Comparison of ENCODE assay signal across 8 mouse cellular contexts in the genomic region with DNA sequence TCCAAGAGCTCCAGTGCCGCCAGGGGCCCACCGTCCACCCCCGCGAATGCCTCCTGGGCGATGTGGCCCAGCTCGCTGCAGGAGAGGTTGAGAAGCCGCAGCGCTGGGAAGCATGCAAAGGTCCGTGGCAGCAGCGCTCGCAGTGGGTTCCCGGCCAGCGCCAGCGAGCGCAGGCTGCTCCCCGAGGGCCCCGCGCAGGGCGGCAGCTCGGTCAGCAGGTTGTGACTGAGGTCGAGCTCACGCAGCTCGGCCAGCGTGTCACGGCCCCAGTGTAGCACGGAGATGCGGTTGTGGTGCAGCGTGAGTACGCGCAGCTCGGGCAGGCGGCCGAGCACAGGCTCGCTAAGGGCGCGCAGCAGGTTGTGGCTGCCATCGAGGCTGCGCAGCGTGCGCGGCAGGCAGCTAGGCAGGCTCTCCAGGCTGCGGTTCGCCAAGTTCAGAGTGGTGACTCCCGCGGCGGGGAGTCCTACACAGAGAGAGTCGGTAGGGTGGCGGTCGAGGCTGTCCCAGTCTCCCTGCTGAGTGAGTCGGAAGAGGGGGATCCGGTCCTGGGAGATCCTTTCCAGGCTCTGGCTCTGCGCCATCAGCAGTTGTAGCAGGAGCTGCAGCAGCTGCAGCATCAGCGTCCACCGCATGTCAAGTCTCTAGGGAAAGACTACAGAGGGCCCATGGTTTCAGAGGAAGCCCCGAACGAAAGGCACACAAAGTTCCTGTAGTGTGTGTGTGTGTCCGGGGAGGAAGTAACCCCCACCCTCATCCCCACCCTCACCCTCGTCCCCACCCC. TPM values are rescaled to one million over a fixed set of nuclear protein-coding genes. Genes with fewer than 3 reads are reported as not detected.
DNase-seq lines count a peak whose midpoint lies in the region; ATAC-seq and TF ChIP-seq lines count a peak whose summit lies in the region.

No protein-coding gene starts in this region.

- dilution Hi-C loops in CH12.LX (cut with MboI; ENCODE audit: extremely low pct_ligation_motif_present, extremely low pct_unique_long_range_greater_than_20kb, low sequenced_read_pairs): no loop called here

- TF ChIP-seq EP300 in heart, adult 2 months (IDR thresholded peaks at IDR 0.05; ENCODE audit: insufficient read depth, low read depth, low read length): no peak
- TF ChIP-seq EP300 in CH12.LX (IDR thresholded peaks at IDR 0.05; ENCODE audit: low read length): no peak

- no peaks in the 10 kb centered on the region for H3K4me1 ChIP-seq in heart, adult 2 months (ENCODE audit: control insufficient read depth, insufficient read depth, low read length)
- H3K4me1 ChIP-seq in CH12.LX (ENCODE audit: control insufficient read depth in 1 of 2, insufficient read depth in 2 of 2): peaks cover 5 to 7% of the 10 kb centered on the region in 2 experiments; a peak in 3 of 4 replicates
- no peaks in the 10 kb centered on the region for H3K4me1 ChIP-seq in cortical plate, adult 2 months (ENCODE audit: control insufficient read depth, insufficient read depth, low read length)
- peaks cover 7% of the 10 kb centered on the region for H3K4me1 ChIP-seq in heart, embryonic 16.5 days (ENCODE audit: control insufficient read depth, insufficient read depth, low read length)
- peaks cover 29% of the 10 kb centered on the region for H3K4me1 ChIP-seq in limb, embryonic 10.5 days
- 0 out of 2 replicates have a peak, but pooled peaks cover 3% of the 10 kb centered on the region for H3K4me1 ChIP-seq in midbrain, postnatal 0 days (ENCODE audit: insufficient read depth, low read length)

- in situ Hi-C loops in CH12.LX (cut with MboI; ENCODE audit: low pct_ligation_motif_present, low pct_unique_long_range_greater_than_20kb, low sequenced_read_pairs): no loop called here

- H3K27me3 ChIP-seq in heart, adult 2 months (ENCODE audit: control insufficient read depth, insufficient read depth, low read length): peaks cover 9% of the 10 kb centered on the region
- H3K27me3 ChIP-seq in CH12.LX (replicated peaks): peaks cover 75% of the 10 kb centered on the region
- peaks cover 49% of the 10 kb centered on the region for H3K27me3 ChIP-seq in heart, embryonic 16.5 days (ENCODE audit: control insufficient read depth, insufficient read depth, low read length)
- peaks cover 58% of the 10 kb centered on the region for H3K27me3 ChIP-seq in limb, embryonic 10.5 days (ENCODE audit: low read depth, poor library complexity, severe bottlenecking)
- peaks cover 31% of the 10 kb centered on the region for H3K27me3 ChIP-seq in midbrain, postnatal 0 days (ENCODE audit: insufficient read depth, low read length)

- H3K9ac ChIP-seq in heart, adult 2 months (ENCODE audit: low read depth, low read length): peak overlapping the region; percentile 36
- no peak overlapping the region for H3K9ac ChIP-seq in CH12.LX (ENCODE audit: insufficient read depth, low read depth)
- peak overlapping the region; percentile 62 for H3K9ac ChIP-seq in heart, embryonic 16.5 days (ENCODE audit: low read length)
- peak overlapping the region; percentile 55 for H3K9ac ChIP-seq in midbrain, postnatal 0 days (replicated peaks; ENCODE audit: low read length, poor library complexity, severe bottlenecking)

- no peak overlapping the region for H3K27ac ChIP-seq in heart, adult 2 months
- no peak overlapping the region for H3K27ac ChIP-seq in CH12.LX (ENCODE audit: insufficient read depth, low read depth)
- H3K27ac ChIP-seq in cortical plate, adult 2 months (ENCODE audit: insufficient read depth, low read length): no peak overlapping the region
- no peak overlapping the region for H3K27ac ChIP-seq in heart, embryonic 16.5 days (ENCODE audit: low read length)
- peak overlapping the region; percentile 62 for H3K27ac ChIP-seq in limb, embryonic 10.5 days
- H3K27ac ChIP-seq in midbrain, postnatal 0 days (ENCODE audit: low read depth, low read length): no peak overlapping the region

- TF ChIP-seq RAD21 in CH12.LX (IDR thresholded peaks at IDR 0.05; ENCODE audit: low read depth, low read length): no peak

- H3K4me3 ChIP-seq in heart, adult 2 months: peak overlapping the region; percentile 34
- H3K4me3 ChIP-seq in CH12.LX (replicated peaks in 1 of 3; ENCODE audit: low read depth in 2 of 3, low read length in 2 of 3, poor library complexity in 1 of 3): peak overlapping the region in 2 of 3 experiments; percentile 24 to 49
- H3K4me3 ChIP-seq in cortical plate, adult 2 months (ENCODE audit: insufficient read depth, low read length): peak overlapping the region; percentile 44
- H3K4me3 ChIP-seq in heart, embryonic 16.5 days (ENCODE audit: low read length): peak overlapping the region; percentile 61
- H3K4me3 ChIP-seq in limb, embryonic 10.5 days: peak overlapping the region; percentile 64
- peak overlapping the region; percentile 56 for H3K4me3 ChIP-seq in midbrain, postnatal 0 days (ENCODE audit: low read depth, low read length)

- H3K36me3 ChIP-seq in heart, adult 2 months (ENCODE audit: control insufficient read depth, insufficient read depth, low read length): no peaks in the 10 kb centered on the region
- H3K36me3 ChIP-seq in CH12.LX (replicated peaks in 1 of 2; ENCODE audit: control insufficient read depth in 1 of 2, insufficient read depth in 1 of 2, low read length in 1 of 2): no peaks in the 10 kb centered on the region
- no peaks in the 10 kb centered on the region for H3K36me3 ChIP-seq in heart, embryonic 16.5 days (ENCODE audit: control insufficient read depth, insufficient read depth)
- no peaks in the 10 kb centered on the region for H3K36me3 ChIP-seq in limb, embryonic 10.5 days
- no peaks in the 10 kb centered on the region for H3K36me3 ChIP-seq in midbrain, postnatal 0 days (ENCODE audit: insufficient read depth, low read length)

- no peaks in the 10 kb centered on the region for H3K79me2 ChIP-seq in heart, adult 2 months (replicated peaks; ENCODE audit: control insufficient read depth, insufficient read depth, low read length)
- no peaks in the 10 kb centered on the region for H3K79me2 ChIP-seq in CH12.LX (replicated peaks; ENCODE audit: control insufficient read depth, extremely low read depth, insufficient read depth, poor library complexity, severe bottlenecking)

- peaks cover 2% of the 10 kb centered on the region for H3K9me3 ChIP-seq in CH12.LX (replicated peaks; ENCODE audit: low read length)
- no peaks in the 10 kb centered on the region for H3K9me3 ChIP-seq in heart, embryonic 16.5 days (replicated peaks; ENCODE audit: control insufficient read depth, low read length)
- no peaks in the 10 kb centered on the region for H3K9me3 ChIP-seq in limb, embryonic 10.5 days (replicated peaks)
- H3K9me3 ChIP-seq in midbrain, postnatal 0 days (ENCODE audit: low read length): no peaks in the 10 kb centered on the region

- no peak for TF ChIP-seq CTCF in heart, adult 2 months (IDR thresholded peaks at IDR 0.05)
- TF ChIP-seq CTCF in CH12.LX (conservative IDR thresholded peaks at IDR 0.05 in 1 of 2, IDR thresholded peaks at IDR 0.05 in 1 of 2; ENCODE audit: low read depth in 2 of 2, low read length in 2 of 2): no peak
- no peak for TF ChIP-seq CTCF in cortical plate, adult 2 months (IDR thresholded peaks at IDR 0.05; ENCODE audit: extremely low read depth, insufficient read depth, low read length)
- no peak for TF ChIP-seq CTCF in midbrain, postnatal 0 days (IDR thresholded peaks at IDR 0.05)

- WGBS in heart, adult 2 months: 1% methylated on average over 58 of the region's 58 CpGs
- under 1% methylated on average over 58 of the region's 58 CpGs for WGBS in heart, embryonic 16.5 days
- WGBS in limb, embryonic 10.5 days: under 1% methylated on average over 58 of the region's 58 CpGs
- WGBS in midbrain, postnatal 0 days: under 1% methylated on average over 57 of the region's 58 CpGs

- intact Hi-C loops in heart, adult 2 months (cut with DNase I): no loop called here

- TF ChIP-seq POLR2A in heart, adult 2 months (IDR thresholded peaks at IDR 0.05; ENCODE audit: insufficient read depth, low read depth, low read length): no peak
- no peak for TF ChIP-seq POLR2A in CH12.LX (IDR thresholded peaks at IDR 0.05; ENCODE audit: low read depth, low read length)
- TF ChIP-seq POLR2A in cortical plate, adult 2 months (IDR thresholded peaks at IDR 0.05; ENCODE audit: extremely low read depth, insufficient read depth, low read length): no peak

- peak overlapping the region; percentile 53 for H3K4me2 ChIP-seq in CH12.LX (ENCODE audit: insufficient read depth, low read depth, poor library complexity, severe bottlenecking)
- H3K4me2 ChIP-seq in heart, embryonic 16.5 days (ENCODE audit: low read depth, low read length): peak overlapping the region; percentile 94
- H3K4me2 ChIP-seq in midbrain, postnatal 0 days (ENCODE audit: low read depth, low read length, poor library complexity, severe bottlenecking): peak overlapping the region; percentile 65

- ATAC-seq in heart, embryonic 16.5 days (replicated peaks; ENCODE audit: extremely low read depth, insufficient read depth, low FRiP score): peak; percentile 50
- peak; percentile 74 for ATAC-seq in midbrain, postnatal 0 days (ENCODE audit: low FRiP score)
- ATAC-seq in activated CD4-positive, CD25-positive, alpha-beta regulatory T cell, adult 4 months: no peak

- peak; percentile 18 to 30 for DNase-seq in heart, adult 2 months
- DNase-seq in heart, adult 8-10 months (ENCODE audit: low spot score): no peak
- peak; percentile 38 for DNase-seq in CH12.LX (ENCODE audit: extremely low read depth)
- peak; percentile 67 for DNase-seq in limb, embryonic 10.5 days (ENCODE audit: low spot score)
- DNase-seq in midbrain, postnatal 0 days (ENCODE audit: low spot score): peak; percentile 73

RNA-seq across cellular contexts. Expression of a gene that starts 1.2 kb away (rescaled TPM):
- total RNA-seq in heart, adult 2 months (2021): 1 to 10 TPM; 4.8 to 5.9 TPM
- 9.8 and 11.1 TPM in 2 replicates for polyA plus RNA-seq in heart, adult 2 months (2012; rRNA removed)
- total RNA-seq in heart, adult 8-10 months (2022): 1 to 10 TPM; 3.5 to 9.4 (median 5.5) TPM
- not detected in 2 replicates for total RNA-seq in CH12.LX (2012; rRNA removed)
- total RNA-seq in CH12.LX (2014; rRNA removed): not detected in 2 replicates
- 0.08 TPM in 1 of 2 replicates, not detected in the other for polyA plus RNA-seq in CH12.LX (2012; ENCODE audit: insufficient read length, low read depth)
- 0.19 and 0.38 TPM in 2 replicates for polyA plus RNA-seq in cortical plate, adult 2 months (2012; rRNA removed)
- polyA plus RNA-seq in heart, embryonic 16.5 days (2015; fragmentation: Nextera tagmentation; extraction: Ambion mirVana): 9.6 and 11.3 TPM in 2 replicates
- polyA plus RNA-seq in limb, embryonic 10.5 days (2016; fragmentation: Nextera tagmentation; extraction: Ambion mirVana): 1.1 and 2.4 TPM in 2 replicates
- total RNA-seq in midbrain, postnatal 0 days (2014; rRNA removed): 1.3 TPM in 2 replicates
- 0.70 and 0.85 TPM in 2 replicates for polyA plus RNA-seq in midbrain, postnatal 0 days (2015; fragmentation: Nextera tagmentation; extraction: Ambion mirVana)
- polyA plus RNA-seq in activated CD4-positive, CD25-positive, alpha-beta regulatory T cell, adult 4 months (2017; shearing (Covaris generic)): under 1 TPM in 1 of 2 experiments, not detected in 1; 0.69 TPM

RNA-seq across cellular contexts. Expression of a gene that starts 33.0 kb away (rescaled TPM):
- 10 to 100 TPM; 19.5 to 20.1 TPM for total RNA-seq in heart, adult 2 months (2021)
- 21.9 and 36.0 TPM in 2 replicates for polyA plus RNA-seq in heart, adult 2 months (2012; rRNA removed)
- 10 to 100 TPM; 18.9 to 23.1 (median 20.9) TPM for total RNA-seq in heart, adult 8-10 months (2022)
- 29.7 and 31.8 TPM in 2 replicates for total RNA-seq in CH12.LX (2012; rRNA removed)
- total RNA-seq in CH12.LX (2014; rRNA removed): 105 and 109 TPM in 2 replicates
- 34.5 and 44.9 TPM in 2 replicates for polyA plus RNA-seq in CH12.LX (2012; ENCODE audit: insufficient read length, low read depth)
- polyA plus RNA-seq in cortical plate, adult 2 months (2012; rRNA removed): 28.3 TPM in 2 replicates
- polyA plus RNA-seq in heart, embryonic 16.5 days (2015; fragmentation: Nextera tagmentation; extraction: Ambion mirVana): 5.5 and 5.6 TPM in 2 replicates
- 17.0 and 17.4 TPM in 2 replicates for polyA plus RNA-seq in limb, embryonic 10.5 days (2016; fragmentation: Nextera tagmentation; extraction: Ambion mirVana)
- total RNA-seq in midbrain, postnatal 0 days (2014; rRNA removed): 36.0 and 53.9 TPM in 2 replicates
- 18.3 and 19.7 TPM in 2 replicates for polyA plus RNA-seq in midbrain, postnatal 0 days (2015; fragmentation: Nextera tagmentation; extraction: Ambion mirVana)
- polyA plus RNA-seq in activated CD4-positive, CD25-positive, alpha-beta regulatory T cell, adult 4 months (2017; shearing (Covaris generic)): 1 to 10 TPM; 2.9 to 3.8 TPM
